Mouse (Mus musculus): ENCODE measurements at regions not wholly inside any gene's neighbourhood (a gene's known extent, or its start where the extent isn't known, plus 50 kb on each side); places are given as distances from the start of the nearest gene placed in this dataset.

DNA sequence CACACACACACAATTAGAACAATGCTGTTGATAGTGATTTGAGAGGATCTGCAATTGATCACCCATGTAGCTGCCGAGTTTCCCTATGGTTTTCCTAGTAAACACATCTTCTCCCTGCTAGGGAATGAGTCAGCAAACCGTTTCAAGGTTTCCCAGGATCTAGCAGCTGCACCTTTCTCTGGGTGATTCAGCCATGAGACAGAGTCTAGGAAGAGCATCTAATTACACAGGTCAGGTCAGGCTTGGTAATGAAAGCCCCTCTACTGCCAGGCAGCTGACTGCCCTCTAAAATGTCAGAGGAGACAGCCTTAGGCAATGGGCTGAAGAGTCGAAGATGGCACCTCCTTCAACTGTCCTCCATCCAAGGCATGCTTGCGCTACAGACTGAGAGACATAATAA is 438.5 kb downstream of the Tns1 start:
- TF ChIP-seq CTCF (IDR thresholded peaks at IDR 0.05; ENCODE audit: control insufficient read depth, insufficient read depth, insufficient read length) (no peak), MYOD1 (IDR thresholded peaks at IDR 0.05; ENCODE audit: control insufficient read depth, insufficient read length, low read depth) (peak; percentile 89), MAX (IDR thresholded peaks at IDR 0.05) (no peak), FOSL1 (IDR thresholded peaks at IDR 0.05; ENCODE audit: insufficient read depth, low read length, poor library complexity, severe bottlenecking) (peak; percentile 81), CEBPB (IDR thresholded peaks at IDR 0.05; ENCODE audit: low read depth) (no peak), USF1 (IDR thresholded peaks at IDR 0.05; ENCODE audit: low read depth) (peak; percentile 1), MYOG (IDR thresholded peaks at IDR 0.05; ENCODE audit: control insufficient read depth, extremely low read depth, insufficient read length) (no peak)

Data from C2C12 (cell line).